ENCODE assay signal across 18 mouse cellular contexts in genomic region chr1:60809166-60809565, GRCm38 (mm10).
DNase-seq lines count a peak whose midpoint lies in the region; ATAC-seq and TF ChIP-seq lines count a peak whose summit lies in the region.
"Had no signal": no experiment of that assay in that cellular context is flagged by ENCODE, and none has a peak within 500 bp of the region (broad histone marks: within the 10 kb centered on the region; RNA-seq: fewer than 3 reads in every experiment).

No protein-coding gene starts in this region.

- no peak overlapping the region for H3K9ac ChIP-seq in kidney, postnatal 0 days (ENCODE audit: low read depth, low read length)
- no peak overlapping the region for H3K9ac ChIP-seq in kidney, embryonic 14.5 days (ENCODE audit: low read depth, low read length)
- H3K9ac ChIP-seq: embryonic facial prominence, embryonic 15.5 days; liver, embryonic 13.5 days; midbrain, embryonic 12.5 days; neural tube, embryonic 15.5 days; stomach, embryonic 15.5 days had no signal

- no peak for ATAC-seq in kidney, postnatal 0 days (replicated peaks; ENCODE audit: low FRiP score, low read depth)
- no peak for ATAC-seq in kidney, embryonic 14.5 days (ENCODE audit: low FRiP score, low TSS enrichment)
- no peak for ATAC-seq in activated CD4-positive, CD25-positive, alpha-beta regulatory T cell, adult 4 months
- ATAC-seq: forebrain, embryonic 14.5 days; inflammation-experienced regulatory T-cells, adult 6 months had no signal

- H3K36me3 ChIP-seq in kidney, postnatal 0 days (ENCODE audit: insufficient read depth, low read length): no peaks in the 10 kb centered on the region
- H3K36me3 ChIP-seq in kidney, embryonic 14.5 days (ENCODE audit: control insufficient read depth, insufficient read depth, low read length): no peaks in the 10 kb centered on the region
- H3K36me3 ChIP-seq: embryonic facial prominence, embryonic 15.5 days; hindbrain, embryonic 10.5 days; liver, embryonic 13.5 days; midbrain, embryonic 12.5 days; neural tube, embryonic 15.5 days; stomach, embryonic 15.5 days had no signal

- no peaks in the 10 kb centered on the region for H3K9me3 ChIP-seq in kidney, postnatal 0 days (replicated peaks; ENCODE audit: low read length)
- no peaks in the 10 kb centered on the region for H3K9me3 ChIP-seq in kidney, embryonic 14.5 days (ENCODE audit: control insufficient read depth, low read length)
- H3K9me3 ChIP-seq: embryonic facial prominence, embryonic 15.5 days; hindbrain, embryonic 10.5 days; liver, embryonic 13.5 days; midbrain, embryonic 12.5 days; neural tube, embryonic 15.5 days; stomach, embryonic 15.5 days had no signal

- no peak overlapping the region for H3K27ac ChIP-seq in kidney, postnatal 0 days
- no peak overlapping the region for H3K27ac ChIP-seq in kidney, embryonic 14.5 days (ENCODE audit: low read depth, low read length)
- H3K27ac ChIP-seq in layer of hippocampus, adult 2 months: no peak overlapping the region
- H3K27ac ChIP-seq: embryonic facial prominence, embryonic 15.5 days; hindbrain, embryonic 10.5 days; liver, embryonic 13.5 days; midbrain, embryonic 12.5 days; neural tube, embryonic 15.5 days; stomach, embryonic 15.5 days had no signal

- 59% methylated on average over 12 of the region's 12 CpGs for WGBS in kidney, postnatal 0 days
- WGBS in kidney, embryonic 14.5 days: 80% methylated on average over 12 of the region's 12 CpGs

- no peak overlapping the region for H3K4me2 ChIP-seq in kidney, postnatal 0 days (ENCODE audit: low read length)
- H3K4me2 ChIP-seq in kidney, embryonic 14.5 days (replicated peaks; ENCODE audit: low read depth, low read length): no peak overlapping the region
- H3K4me2 ChIP-seq: embryonic facial prominence, embryonic 15.5 days; liver, embryonic 13.5 days; midbrain, embryonic 12.5 days; neural tube, embryonic 15.5 days; stomach, embryonic 15.5 days had no signal

- TF ChIP-seq CTCF in kidney, postnatal 0 days (IDR thresholded peaks at IDR 0.05; ENCODE audit: low read depth): no peak
- TF ChIP-seq CTCF in layer of hippocampus, adult 2 months (conservative IDR thresholded peaks at IDR 0.05): no peak

- H3K27me3 ChIP-seq in kidney, postnatal 0 days (ENCODE audit: insufficient read depth, low read length): no peaks in the 10 kb centered on the region
- no peaks in the 10 kb centered on the region for H3K27me3 ChIP-seq in kidney, embryonic 14.5 days (ENCODE audit: control insufficient read depth, insufficient read depth, low read length)
- H3K27me3 ChIP-seq: embryonic facial prominence, embryonic 15.5 days; liver, embryonic 13.5 days; midbrain, embryonic 12.5 days; neural tube, embryonic 15.5 days; stomach, embryonic 15.5 days had no signal

- DNase-seq in adrenal gland, postnatal 10 days: peak; percentile 30
- no peak for DNase-seq in adrenal gland, postnatal 25 days
- DNase-seq in kidney, postnatal 0 days (ENCODE audit: low spot score): peak; percentile 20
- peak; percentile 10 for DNase-seq in ovary, postnatal 36 days (ENCODE audit: low spot score)
- no peak for DNase-seq in ovary, postnatal 14 days (ENCODE audit: low spot score)
- no peak for DNase-seq in layer of hippocampus, adult 2 months (ENCODE audit: low spot score in 2 of 2)
- DNase-seq: liver, embryonic 13.5 days; right cerebral cortex, adult 18-20 months; spleen, adult 18-20 months had no signal

- H3K4me1 ChIP-seq in kidney, postnatal 0 days (replicated peaks; ENCODE audit: insufficient read depth, low read length): no peaks in the 10 kb centered on the region
- no peaks in the 10 kb centered on the region for H3K4me1 ChIP-seq in kidney, embryonic 14.5 days (ENCODE audit: control insufficient read depth, insufficient read depth, low read length)
- H3K4me1 ChIP-seq: embryonic facial prominence, embryonic 15.5 days; liver, embryonic 13.5 days; midbrain, embryonic 12.5 days; stomach, embryonic 15.5 days had no signal

- H3K4me3 ChIP-seq in kidney, postnatal 0 days (replicated peaks; ENCODE audit: low read depth, low read length): no peak overlapping the region
- H3K4me3 ChIP-seq in kidney, embryonic 14.5 days (ENCODE audit: low read length): no peak overlapping the region
- H3K4me3 ChIP-seq in layer of hippocampus, adult 2 months: no peak overlapping the region
- H3K4me3 ChIP-seq: embryonic facial prominence, embryonic 15.5 days; hindbrain, embryonic 10.5 days; liver, embryonic 13.5 days; midbrain, embryonic 12.5 days; neural tube, embryonic 15.5 days; stomach, embryonic 15.5 days had no signal

Comparison
In these comparisons a context has a peak if more than half of its experiments do, and no peak if none do; other contexts are left out.
1. DNase-seq: peak in adrenal gland, postnatal 10 days (single experiment), kidney, postnatal 0 days (single experiment) and ovary, postnatal 36 days (single experiment); none in adrenal gland, postnatal 25 days (single experiment), ovary, postnatal 14 days (single experiment) and layer of hippocampus, adult 2 months (0 of 2).